Mouse (Mus musculus) adrenal gland, postnatal 10 days (tissue): Measurements from ENCODE around the gene Gtf2a1l. TPM values are rescaled to one million over a fixed set of nuclear protein-coding genes. Genes with fewer than 3 reads are reported as not detected.

Experiments
- total RNA-seq, 2 experiments: library from RNA; stranded (reverse); gene quantifications; 2 replicates each; pipeline ENCODE4 v1.2.3; 2021

The Gtf2a1l gene
- total RNA-seq, 2 experiments from 2014 or later, result not detected

Other genes starting within 250 kb of the Gtf2a1l start
- gene Foxn2, start 227.9 kb upstream of the Gtf2a1l start, total RNA-seq, result 10 to 100 TPM; 21.8 to 27.0 TPM
- 10 to 100 TPM; 30.9 to 31.1 TPM for gene Ppp1r21, start 138.5 kb upstream of the Gtf2a1l start, total RNA-seq
- gene Ston1, start 71.0 kb upstream of the Gtf2a1l start, total RNA-seq, result 10 to 100 TPM; 25.0 to 25.1 TPM
- under 1 TPM in 1 of 2 experiments, not detected in 1; 0.18 TPM for gene Lhcgr, start 123.3 kb downstream of the Gtf2a1l start, total RNA-seq